Mouse (Mus musculus) lung, postnatal 0 days (tissue): Measurements from ENCODE around the gene Pla2g3.

Experiments
- CTCF ChIP-seq: IDR thresholded peaks from 2 replicates; pipeline ENCODE4 v1.5.1; 2016; ENCODE audit warnings: antibody characterized with exemption, mild to moderate bottlenecking
- EP300 ChIP-seq: IDR thresholded peaks from 2 replicates; pipeline ENCODE4 v1.6.1; 2016; ENCODE audit warnings: antibody characterized with exemption, mild to moderate bottlenecking, control low read depth

- no peak for TF ChIP-seq EP300
- TF ChIP-seq CTCF, result no peak
These were observed 8.7 kb downstream of the Pla2g3 start for GRCm38 (mm10) chr11:3496756-3497155.
